Mouse (Mus musculus) lung, postnatal 4 days (tissue): ENCODE data around the gene Rpl35a.
"Not testable (repeated sequence)": the region's sequence is repeated elsewhere in the genome, so short reads cannot be mapped to it uniquely, and the experiment has no call there.

Experiments used
- DNase-seq, 2 experiments: peaks; one replicate each; pipeline ENCODE4 v3.0.0; 2021

Rpl35a gene

GRCm38 (mm10) chr16:33056095-33056785, at the start of gene Rpl35a, which contains the start of gene Iqcg:
Rpl35a (plus strand) TSS chr16:33056453.
Iqcg (minus strand) TSS chr16:33056218.
- peak; percentile 91 for DNase-seq

DNA sequence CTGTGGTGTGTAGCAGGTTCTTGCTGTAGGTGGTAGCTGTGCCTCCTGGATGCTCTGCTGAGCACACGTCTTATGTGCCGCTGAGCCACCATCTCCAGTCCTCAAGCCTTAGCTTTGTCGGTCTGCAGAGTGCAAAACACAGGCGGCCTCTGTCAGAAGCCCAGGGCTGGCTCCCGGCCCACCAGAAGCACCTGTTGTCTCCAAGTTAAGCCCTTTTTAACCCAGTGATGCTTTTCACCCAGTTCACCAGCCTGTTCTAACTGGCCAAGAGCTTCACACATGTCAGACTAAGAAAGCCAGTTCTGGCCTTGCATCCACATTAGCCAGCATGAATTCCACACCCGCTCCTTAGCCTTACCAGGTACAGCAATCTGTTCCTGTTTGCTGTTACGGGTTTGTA, 49.4 kb upstream of the Rpl35a start:
- no peak for DNase-seq

- no peak for DNase-seq
Observed at GRCm38 (mm10) chr16:33007436-33007835, 48.8 kb upstream of the Rpl35a start.

GRCm38 (mm10) chr16:33010166-33010565, 46.1 kb upstream of the Rpl35a start:
- DNase-seq = no peak

DNA sequence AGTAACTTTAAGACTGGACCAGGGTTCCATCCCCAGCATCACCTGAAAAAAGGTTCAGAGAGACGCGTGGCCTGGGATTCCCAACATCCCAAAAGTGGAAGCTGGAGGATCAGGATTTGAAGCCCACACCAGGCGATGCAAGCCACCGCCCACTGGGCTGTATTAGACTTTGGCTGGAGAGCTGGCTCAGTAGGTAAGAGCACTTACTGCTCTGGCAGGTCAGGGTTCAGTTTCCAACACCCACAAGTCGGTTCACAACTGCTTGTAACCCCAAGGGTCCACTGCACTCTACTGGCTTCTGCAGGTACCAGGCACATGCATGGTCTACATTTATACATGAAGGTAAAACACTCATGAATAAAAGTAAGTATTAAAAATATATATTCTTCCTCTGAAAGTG, 42.5 kb upstream of the Rpl35a start:
- DNase-seq = no peak

DNA sequence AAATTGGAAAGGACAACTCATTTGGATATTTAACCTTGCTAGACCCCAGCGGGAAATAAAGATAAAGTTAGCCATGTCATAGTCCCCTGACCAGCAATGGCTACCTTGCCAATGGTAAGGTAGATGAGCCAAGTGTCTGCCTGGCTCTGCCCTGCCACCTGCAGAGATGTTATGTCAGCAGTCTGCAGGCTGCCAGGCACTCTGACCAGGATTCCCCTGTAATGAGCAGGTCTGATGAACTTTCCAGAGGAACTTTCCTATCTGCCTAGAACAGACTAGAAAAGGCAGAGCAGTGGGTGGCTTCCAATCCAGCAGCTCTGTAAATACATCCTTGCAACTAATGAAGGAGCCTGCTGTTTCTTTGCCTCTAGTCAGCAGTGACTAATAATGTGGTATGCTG, 41.3 kb upstream of the Rpl35a start:
- DNase-seq = no peak

DNA sequence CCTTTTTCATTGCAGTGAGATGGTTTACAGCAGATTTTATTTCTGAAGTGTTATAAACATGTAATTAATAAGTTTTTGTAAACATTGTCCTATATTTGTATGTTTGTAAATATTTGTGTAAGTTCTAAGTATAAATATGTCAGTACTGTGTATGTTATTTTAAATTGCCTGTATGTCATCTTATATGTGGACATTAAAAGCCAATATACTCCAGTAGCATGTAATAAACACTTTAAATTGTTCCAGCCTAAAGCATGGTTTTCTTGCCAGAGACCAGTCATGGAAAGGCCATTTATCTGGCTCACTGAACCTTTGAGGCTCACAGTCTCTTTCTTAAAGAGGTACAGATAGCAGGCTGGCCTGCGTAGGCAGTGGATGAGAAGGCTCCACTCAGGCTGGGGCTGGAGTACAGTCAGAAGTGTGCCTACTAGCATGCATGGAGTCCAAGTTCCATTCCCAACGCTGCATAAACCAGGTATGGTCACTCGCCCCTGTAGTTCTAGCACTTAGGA, 40.8 kb upstream of the Rpl35a start:
- no peak for DNase-seq

DNA sequence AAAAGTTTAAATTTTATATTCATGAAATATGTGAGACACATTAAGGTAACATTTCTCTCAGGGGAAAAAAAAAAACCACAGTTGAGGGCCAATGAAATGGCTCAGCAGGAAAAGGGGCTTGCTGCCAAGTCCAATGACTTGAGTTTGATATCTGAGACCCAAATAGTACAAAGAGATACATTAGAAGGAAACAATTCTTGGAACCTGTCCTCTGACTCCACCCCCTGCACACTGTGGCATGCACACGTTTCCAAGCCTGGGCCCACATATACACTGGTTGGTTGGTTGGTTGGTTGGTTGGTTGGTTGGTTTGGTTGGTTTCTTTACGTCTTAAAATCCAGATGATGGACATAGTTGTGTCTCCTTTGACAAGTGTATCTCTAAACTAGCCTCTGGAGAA, 40.3 kb upstream of the Rpl35a start:
- no peak for DNase-seq

DNA sequence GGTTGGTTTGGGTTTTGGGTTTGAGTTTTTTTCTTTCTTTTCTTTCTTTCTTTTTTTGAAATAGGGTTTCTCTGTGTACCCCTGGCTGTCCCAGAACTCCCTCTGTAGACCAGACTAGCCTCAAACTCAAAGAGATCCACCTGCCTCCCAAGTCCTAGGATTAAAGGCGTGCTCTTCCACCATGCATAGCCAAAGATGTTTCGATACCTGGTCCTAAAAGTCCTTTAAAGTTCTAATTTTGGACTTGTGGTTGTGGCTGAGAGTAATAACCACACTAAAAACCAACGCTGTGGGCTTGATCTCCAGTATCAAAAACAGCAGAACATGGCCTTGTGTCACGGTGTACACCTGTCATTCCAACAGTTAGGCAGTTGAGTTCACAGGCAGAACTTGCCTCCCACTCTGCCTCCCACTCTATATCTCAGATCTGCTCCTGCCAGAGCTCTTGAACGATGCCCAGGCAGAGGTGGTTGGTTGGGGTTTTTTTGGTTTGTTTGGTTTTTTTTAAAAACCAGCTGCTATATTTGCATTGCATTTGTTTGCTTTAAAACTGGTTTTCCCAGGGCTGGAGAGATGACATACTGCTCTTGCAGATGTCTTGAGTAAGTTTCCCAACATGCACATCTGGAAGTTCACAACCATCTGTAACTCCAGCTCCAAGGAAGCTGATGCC, 38.4 kb upstream of the Rpl35a start:
- DNase-seq = no peak

- DNase-seq = no peak
Observed at GRCm38 (mm10) chr16:33019117-33019770, 37.0 kb upstream of the Rpl35a start.

DNA sequence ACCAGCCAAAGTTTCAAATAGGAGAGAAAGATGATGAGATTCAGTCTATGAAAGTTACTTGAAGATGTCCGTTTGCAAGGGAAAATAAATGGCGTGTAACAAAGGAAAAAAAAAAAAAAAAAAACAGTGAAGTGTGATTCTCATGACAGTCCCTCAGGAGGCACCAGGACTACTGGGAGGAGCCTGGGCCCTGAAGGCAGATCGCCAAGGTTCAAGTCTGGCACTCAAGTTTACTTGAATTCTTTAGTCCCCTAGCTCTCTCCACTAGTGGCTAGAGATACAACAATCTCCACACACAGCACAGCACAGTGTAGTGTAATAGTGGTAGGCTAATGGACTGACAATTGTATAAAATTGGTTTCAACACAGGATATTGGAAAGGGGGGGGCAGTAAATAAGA, 34.9 kb upstream of the Rpl35a start:
- peak in 1 of 2 experiments; percentile 47 for DNase-seq

GRCm38 (mm10) chr16:33023750-33024149, 32.5 kb upstream of the Rpl35a start:
- peak; percentile 78 to 90 for DNase-seq

DNA sequence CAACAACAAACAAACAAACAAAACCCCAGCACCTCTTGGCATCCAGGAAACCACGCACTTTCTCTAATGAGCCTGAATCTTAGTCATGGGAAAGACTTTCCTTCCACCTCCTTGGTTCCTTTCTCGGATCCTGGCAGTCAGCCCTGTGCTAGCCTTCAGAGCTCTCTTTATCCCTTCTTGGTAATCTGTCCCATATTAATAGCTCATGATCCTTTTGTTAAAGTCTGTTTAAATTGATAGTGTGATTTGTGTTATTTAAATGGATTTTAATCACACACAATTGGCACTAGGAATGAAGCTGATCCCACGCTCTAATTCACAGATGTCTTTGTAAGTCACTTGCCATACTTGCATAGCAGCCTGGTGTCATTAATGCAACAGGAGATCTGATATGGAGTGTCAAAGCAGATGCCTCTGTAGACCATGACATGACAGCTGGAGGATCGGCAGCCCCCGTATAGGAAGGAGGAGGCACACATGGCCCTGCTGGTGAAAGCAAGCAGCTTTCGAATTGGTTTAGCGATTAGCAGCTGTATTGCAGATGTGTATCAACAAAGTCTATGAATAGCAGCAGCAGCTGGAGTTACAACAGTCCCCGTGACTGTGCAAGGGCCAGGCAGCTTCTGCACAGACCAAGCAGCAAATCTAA, 31.7 kb upstream of the Rpl35a start:
- DNase-seq = peak in 1 of 2 experiments; percentile 36

GRCm38 (mm10) chr16:33026357-33026756, 29.9 kb upstream of the Rpl35a start:
- DNase-seq = no peak

DNA sequence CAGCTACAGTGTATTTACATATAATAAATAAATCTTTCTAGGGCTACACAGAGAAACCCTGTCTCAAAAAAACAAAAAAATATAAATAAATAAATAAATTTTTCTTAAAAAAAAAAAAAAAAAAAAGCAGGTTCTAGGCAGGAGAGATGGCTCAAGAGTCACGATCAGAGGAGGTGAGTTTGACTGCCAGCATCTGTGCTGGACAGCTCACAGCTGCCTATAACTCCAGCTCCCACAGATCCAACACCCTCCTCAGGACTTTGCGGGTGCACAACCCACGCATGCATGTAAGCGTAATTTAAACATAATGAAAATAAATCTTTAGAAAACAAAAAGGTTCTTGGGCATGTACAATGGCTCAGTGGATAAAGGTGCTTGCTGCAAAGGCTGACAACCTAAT, 20.2 kb upstream of the Rpl35a start:
- peak in 1 of 2 experiments; percentile 59 for DNase-seq

GRCm38 (mm10) chr16:33042682-33043081, 13.6 kb upstream of the Rpl35a start:
- no peak for DNase-seq

DNA sequence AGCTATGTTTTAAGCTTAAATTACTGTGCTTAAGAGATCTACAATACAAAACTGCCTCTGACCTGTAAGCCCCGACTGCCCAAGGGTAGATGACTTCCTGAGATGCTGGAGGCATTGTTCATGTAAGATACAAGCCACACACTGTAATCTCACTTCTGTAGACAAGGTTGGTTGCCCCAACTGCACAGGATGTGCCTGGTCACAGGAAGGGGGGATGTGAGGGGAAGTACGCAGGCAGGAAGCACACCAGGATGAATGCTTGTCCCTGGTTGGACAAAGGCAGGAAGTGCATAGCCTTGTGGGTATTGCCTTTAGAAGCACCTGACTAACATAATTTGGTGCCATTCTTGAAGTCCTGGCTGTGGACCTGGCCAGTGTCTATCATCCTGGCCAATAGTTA, 13.0 kb upstream of the Rpl35a start:
- DNase-seq = no peak

DNA sequence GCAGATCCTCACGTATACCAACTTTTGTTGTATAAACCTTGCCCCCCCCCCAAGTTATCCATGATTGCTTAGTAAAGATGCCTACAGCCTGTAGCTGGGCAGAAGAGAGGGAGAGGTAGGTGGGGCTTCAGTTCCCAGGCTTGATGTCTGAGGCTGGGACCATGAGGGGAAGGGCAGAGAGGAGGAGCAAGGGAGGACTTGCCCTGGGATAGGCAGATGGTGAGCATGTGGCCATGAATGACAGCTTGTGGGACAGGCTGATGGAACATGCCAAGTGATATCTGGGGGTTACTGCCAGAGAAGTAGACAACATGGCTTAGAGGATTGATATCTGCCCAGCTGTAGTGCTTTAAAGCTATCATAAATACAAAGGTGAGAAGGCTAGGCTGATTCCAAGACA, 8.2 kb upstream of the Rpl35a start:
- no peak for DNase-seq

- no peak for DNase-seq
Observed at GRCm38 (mm10) chr16:33048686-33049085, 7.6 kb upstream of the Rpl35a start.

DNA sequence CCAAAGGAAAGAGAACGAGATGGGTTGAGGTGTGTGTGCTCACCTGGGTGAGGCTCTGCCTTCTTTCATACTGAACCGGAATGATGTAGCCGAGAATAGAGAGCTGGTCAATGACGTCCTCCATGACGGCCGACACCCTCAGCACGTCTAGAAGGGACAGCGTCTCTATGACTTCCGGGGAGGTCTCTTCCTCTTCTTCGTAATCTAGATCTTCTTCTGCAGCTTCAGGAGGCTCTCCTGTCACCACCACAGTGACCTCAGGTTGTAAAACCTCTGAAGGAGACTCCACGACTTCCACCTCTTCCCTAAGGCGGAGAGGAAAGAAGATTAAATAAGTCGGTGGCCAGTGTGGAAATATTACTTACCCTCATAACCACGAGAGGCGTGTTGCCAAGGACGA, 6.4 kb upstream of the Rpl35a start:
- no peak for DNase-seq

- DNase-seq = no peak
Observed at GRCm38 (mm10) chr16:33053141-33053540, 3.1 kb upstream of the Rpl35a start.

DNA sequence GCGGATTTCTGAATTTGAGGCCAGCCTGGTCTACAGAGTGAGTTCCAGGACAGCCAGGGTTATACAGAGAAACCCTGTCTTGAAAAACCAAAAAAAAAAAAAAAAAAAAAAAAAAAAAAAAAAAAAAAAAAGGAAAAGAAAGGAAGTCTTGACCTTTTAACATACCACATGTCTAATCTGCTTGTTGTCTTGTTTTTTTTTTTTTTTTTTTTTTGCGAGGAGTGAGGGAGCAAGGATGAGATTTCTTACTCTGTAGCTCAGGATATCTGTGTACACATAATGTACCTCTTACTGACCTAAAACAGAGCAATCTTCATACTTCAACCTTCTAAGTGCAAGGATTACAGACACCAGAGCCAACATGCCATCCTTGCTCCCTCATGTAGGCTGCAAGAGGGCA, 1.3 kb upstream of the Rpl35a start:
- not testable (repeated sequence) for DNase-seq

GRCm38 (mm10) chr16:33055655-33056054, 598 bp upstream of the Rpl35a start:
- no peak for DNase-seq
